Mouse (Mus musculus) kidney, embryonic 16.5 days (tissue): ENCODE measurements around the gene Asf1b. TPM values are rescaled to one million over a fixed set of nuclear protein-coding genes. Genes with fewer than 3 reads are reported as not detected.
A peak's percentile ranks its signal among the peaks of the same experiment; 100 is the strongest.

Source experiments
- ATAC-seq: fragments of 200-750 bp; cut with Nextera tagmentation; 2 replicates; pipeline ENCODE4 v1.8.0; 2017; ENCODE audit warnings: moderate TSS enrichment; ENCODE audit not compliant: low FRiP score, low TSS enrichment
- H3K27ac ChIP-seq: fragments of 300-500 bp; sonication (generic); 2 replicates; pipeline ENCODE4 v1.5.1; 2014; ENCODE audit warnings: low read length
- H3K27me3 ChIP-seq: fragments of 300-500 bp; sonication (generic); 2 replicates; pipeline ENCODE4 v1.6.1; 2014; ENCODE audit warnings: low read length, control low read depth, mixed read lengths; ENCODE audit not compliant: insufficient read depth
- H3K36me3 ChIP-seq: fragments of 300-500 bp; sonication (generic); 2 replicates; pipeline ENCODE4 v1.6.1; 2014; ENCODE audit warnings: low read length, control low read depth, mixed read lengths; ENCODE audit not compliant: insufficient read depth
- H3K4me1 ChIP-seq: fragments of 300-500 bp; sonication (generic); 2 replicates; pipeline ENCODE4 v1.6.1; 2014; ENCODE audit warnings: low read length, control low read depth, mixed read lengths; ENCODE audit not compliant: insufficient read depth
- H3K4me2 ChIP-seq: fragments of 300-500 bp; sonication (generic); replicated peaks from 2 replicates; pipeline ENCODE4 v1.6.1; 2014; ENCODE audit warnings: low read depth, low read length
- H3K4me3 ChIP-seq: fragments of 300-500 bp; sonication (generic); 2 replicates; pipeline ENCODE4 v1.5.1; 2014; ENCODE audit warnings: mild to moderate bottlenecking, low read length
- H3K9ac ChIP-seq: fragments of 300-500 bp; sonication (generic); replicated peaks from 2 replicates; pipeline ENCODE4 v1.6.1; 2014; ENCODE audit warnings: low read length
- H3K9me3 ChIP-seq: fragments of 300-500 bp; sonication (generic); 2 replicates; pipeline ENCODE4 v1.6.1; 2016; ENCODE audit warnings: low read length, control low read depth
- WGBS: fragments of 180-500 bp; shearing (Covaris S2); extraction: QIAGEN DNeasy Blood & Tissue Kit; methylation state at CpG from one replicate; pipeline ENCODE4 v1.1.7; 2014; 5-methylcytosine and 5-hydroxymethylcytosine counted together
- polyA plus RNA-seq: library from polyadenylated mRNA; unstranded; fragments of >200 nt; fragmentation: Nextera tagmentation; extraction: Ambion mirVana; gene quantifications from 2 replicates; pipeline ENCODE4 v1.2.1, GENCODE M21; 2015

Asf1b gene
- polyA plus RNA-seq, 1 experiment from 2014 or later = 58.2 TPM

GRCm38 (mm10) chr8:84008362-84008761 is 53.1 kb downstream of the Asf1b start:
- 26% methylated on average over 7 of the region's 7 CpGs for WGBS
- no peak overlapping the region for H3K4me2 ChIP-seq
- H3K27ac ChIP-seq = no peak overlapping the region
- H3K4me3 ChIP-seq = no peak overlapping the region
- no peaks in the 10 kb centered on the region for H3K9me3 ChIP-seq
- H3K9ac ChIP-seq = no peak overlapping the region
- no peak for ATAC-seq
- peaks cover 33% of the 10 kb centered on the region for H3K27me3 ChIP-seq
- peaks cover 34% of the 10 kb centered on the region for H3K4me1 ChIP-seq
- H3K36me3 ChIP-seq = no peaks in the 10 kb centered on the region

DNA sequence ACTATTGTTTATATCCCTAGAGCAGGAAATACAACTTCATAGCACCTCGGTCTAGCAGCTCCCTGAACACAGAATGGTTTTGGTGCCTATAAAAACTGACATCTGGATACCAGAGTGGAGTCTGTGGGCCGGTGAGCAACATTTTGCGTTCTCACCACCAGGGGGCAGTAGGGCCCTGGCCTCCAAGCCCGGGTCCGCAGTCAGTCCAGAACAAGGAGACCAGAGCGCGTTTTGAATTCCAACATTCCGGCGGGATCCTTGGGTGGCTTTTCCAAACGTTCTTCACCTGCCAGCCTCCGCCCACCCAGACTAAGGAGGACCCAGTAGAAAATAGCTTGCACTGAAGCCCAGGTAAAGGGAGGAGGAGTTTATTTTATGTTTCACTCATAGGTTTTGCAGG is 54.6 kb downstream of the Asf1b start:
- 0 out of 2 replicates have a peak overlapping the region, but pooled peaks have one; percentile 59 for H3K4me3 ChIP-seq
- peaks cover 29% of the 10 kb centered on the region for H3K4me1 ChIP-seq
- H3K9ac ChIP-seq = no peak overlapping the region
- no peak overlapping the region for H3K27ac ChIP-seq
- no peaks in the 10 kb centered on the region for H3K9me3 ChIP-seq
- H3K4me2 ChIP-seq = peak overlapping the region; percentile 82
- ATAC-seq = peak; percentile 43; the same call in 1 of the 2 replicates
- H3K36me3 ChIP-seq = no peaks in the 10 kb centered on the region
- 2% methylated on average over 11 of the region's 11 CpGs for WGBS
- peaks cover 36% of the 10 kb centered on the region for H3K27me3 ChIP-seq

- Histone ChIP-seq H3K27ac (no peak overlapping the region), H3K9ac (peak overlapping the region; percentile 59), H3K4me1 (peaks cover 25% of the 10 kb centered on the region), H3K4me2 (peak overlapping the region; percentile 82), H3K27me3 (peaks cover 36% of the 10 kb centered on the region), H3K4me3 (peak overlapping the region; percentile 59), H3K9me3 (no peaks in the 10 kb centered on the region), H3K36me3 (no peaks in the 10 kb centered on the region)
- WGBS = under 1% methylated on average over 80 of the region's 83 CpGs
- peak; percentile 26; the same call in 1 of the 2 replicates for ATAC-seq
These were observed 55.6 kb downstream of the Asf1b start for GRCm38 (mm10) chr8:84010625-84011611.

DNA sequence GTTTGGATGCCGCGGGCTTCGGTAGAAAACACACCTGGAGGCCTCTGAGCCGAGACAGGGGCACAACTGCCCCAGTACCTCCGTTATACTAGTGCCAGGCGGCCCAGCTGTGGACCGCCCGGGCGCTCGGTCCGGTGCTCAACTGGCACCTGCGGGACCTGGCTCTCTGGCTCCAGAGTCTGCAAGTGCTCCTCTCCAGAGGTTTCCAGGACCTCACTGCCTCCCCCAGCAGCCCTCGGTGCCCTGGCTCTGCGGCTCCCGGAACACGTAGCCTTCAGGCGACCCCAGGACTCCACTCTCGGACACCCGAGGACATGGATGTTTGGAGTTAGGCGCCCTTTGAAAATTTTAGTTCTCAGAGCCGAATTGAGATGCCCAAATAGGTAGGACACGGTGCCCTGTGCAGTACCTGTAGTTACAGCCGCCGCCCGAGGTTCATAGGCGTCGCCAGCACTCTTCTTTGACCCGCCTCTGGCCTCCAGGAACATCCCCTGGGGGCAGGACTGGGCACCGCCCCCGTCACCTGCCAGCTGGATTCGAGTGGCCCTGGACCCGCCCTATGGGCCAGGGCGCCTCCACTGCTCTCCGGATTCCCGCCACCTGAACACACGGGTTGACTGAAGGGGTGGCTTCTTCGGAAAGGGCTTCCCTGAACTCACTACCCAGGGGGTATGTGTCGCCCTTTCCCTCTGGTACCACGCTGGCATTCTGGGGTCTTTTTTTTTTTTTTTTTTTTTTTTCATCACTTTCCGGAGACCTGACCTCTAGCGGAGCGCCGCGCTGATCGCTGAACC is 56.6 kb downstream of the Asf1b start, which contains the start of gene 2210011C24Rik:
TSS of gene 2210011C24Rik (minus strand) at position 467 of the 794 bp plus-strand sequence.
- Histone ChIP-seq H3K9me3 (no peaks in the 10 kb centered on the region), H3K9ac (peak within 1 kb of the TSS; percentile 59), H3K27me3 (peaks cover 36% of the 10 kb centered on the region), H3K4me1 (peaks cover 25% of the 10 kb centered on the region), H3K27ac (peak within 1 kb of the TSS; percentile 27; the same call in 1 of the 2 replicates), H3K4me2 (peak within 1 kb of the TSS; percentile 82), H3K4me3 (peak within 1 kb of the TSS; percentile 59), H3K36me3 (no peaks in the 10 kb centered on the region)
- under 1% methylated on average over 45 of the region's 45 CpGs for WGBS
- ATAC-seq = peak; percentile 66

DNA sequence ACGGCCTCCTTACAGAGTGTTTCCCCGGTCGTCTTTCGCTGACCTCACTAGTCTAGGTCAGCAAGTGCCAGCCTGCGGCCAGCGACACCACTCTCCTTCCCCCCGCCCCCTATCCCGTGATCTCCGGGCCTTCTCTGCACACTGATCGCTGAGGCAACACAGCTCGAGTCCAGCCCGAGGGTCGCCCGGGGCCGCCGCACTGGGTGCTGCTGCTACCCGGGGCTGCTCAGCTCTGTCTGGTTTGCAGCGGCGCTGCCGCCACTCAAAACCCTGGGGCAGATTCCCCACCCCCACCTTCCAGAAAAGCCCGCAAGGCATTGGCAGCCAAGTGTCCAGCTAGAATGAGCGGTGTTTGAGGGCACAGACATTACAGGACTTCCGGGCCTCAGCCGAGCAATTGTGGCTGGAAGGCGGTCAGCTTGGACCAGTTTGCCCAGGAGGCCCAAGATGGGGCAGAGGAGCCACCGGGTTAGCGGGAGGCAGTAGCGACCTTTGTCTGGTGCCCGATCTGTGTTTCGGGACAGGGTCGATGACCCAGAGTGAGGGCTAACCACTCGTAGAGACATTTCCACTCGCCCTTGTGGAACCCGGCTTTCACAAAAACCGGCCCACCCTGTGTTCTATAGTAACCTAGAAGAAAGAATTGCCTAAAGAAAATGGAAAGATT is 57.3 kb downstream of the Asf1b start:
- H3K36me3 ChIP-seq = no peaks in the 10 kb centered on the region
- H3K9ac ChIP-seq = peak overlapping the region; percentile 59
- 8% methylated on average over 35 of the region's 35 CpGs for whole genome bisulfite sequencing
- peak overlapping the region; percentile 27; the same call in 1 of the 2 replicates for H3K27ac ChIP-seq
- H3K4me3 ChIP-seq = peak overlapping the region; percentile 59
- peak overlapping the region; percentile 82 for H3K4me2 ChIP-seq
- peaks cover 36% of the 10 kb centered on the region for H3K27me3 ChIP-seq
- ATAC-seq = peak; percentile 49
- no peaks in the 10 kb centered on the region for H3K9me3 ChIP-seq
- peaks cover 25% of the 10 kb centered on the region for H3K4me1 ChIP-seq

- Histone ChIP-seq H3K4me3 (no peak overlapping the region), H3K27me3 (peaks cover 27% of the 10 kb centered on the region), H3K27ac (no peak overlapping the region), H3K9me3 (no peaks in the 10 kb centered on the region), H3K4me2 (no peak overlapping the region), H3K36me3 (no peaks in the 10 kb centered on the region), H3K9ac (no peak overlapping the region), H3K4me1 (peaks cover 16% of the 10 kb centered on the region)
- 92% methylated on average over 5 of the region's 5 CpGs for WGBS
- no peak for ATAC-seq
These were observed 60.5 kb downstream of the Asf1b start for GRCm38 (mm10) chr8:84015833-84016232.

GRCm38 (mm10) chr8:84019738-84020137 is 64.4 kb downstream of the Asf1b start:
- Histone ChIP-seq H3K9ac (no peak overlapping the region), H3K4me2 (no peak overlapping the region), H3K4me3 (no peak overlapping the region), H3K27ac (no peak overlapping the region), H3K36me3 (no peaks in the 10 kb centered on the region), H3K9me3 (no peaks in the 10 kb centered on the region), H3K4me1 (peaks cover 32% of the 10 kb centered on the region), H3K27me3 (0 out of 2 replicates have a peak, but pooled peaks cover 3% of the 10 kb centered on the region)
- WGBS = 79% methylated on average over 9 of the region's 9 CpGs
- no peak for ATAC-seq
